Mouse (Mus musculus): ENCODE data around the gene Taf4. TPM values are rescaled to one million over a fixed set of nuclear protein-coding genes. Genes with fewer than 3 reads are reported as not detected.

Gene Taf4
- polyA plus RNA-seq, 1 experiment from 2014 or later: 2.5 TPM

GRCm38 (mm10) chr2:180013686-180014085, 37.2 kb upstream of the Taf4 start:
- H3K9me3 ChIP-seq (ENCODE audit: control insufficient read depth, low read length): no peaks in the 10 kb centered on the region
- peaks cover 6% of the 10 kb centered on the region; the same call in 1 of the 2 replicates for H3K4me1 ChIP-seq (ENCODE audit: control insufficient read depth, insufficient read depth, low read length)
- H3K36me3 ChIP-seq (ENCODE audit: control insufficient read depth, insufficient read depth, low read length): no peaks in the 10 kb centered on the region
- H3K27ac ChIP-seq (ENCODE audit: low read length): no peak overlapping the region
- no peak overlapping the region for H3K4me2 ChIP-seq (ENCODE audit: low read depth, low read length)
- H3K4me3 ChIP-seq (ENCODE audit: low read length): no peak overlapping the region
- WGBS: 91% methylated on average over 7 of the region's 7 CpGs
- no peak overlapping the region for H3K9ac ChIP-seq (ENCODE audit: low read depth, low read length)
- ATAC-seq: no peak
- H3K27me3 ChIP-seq (replicated peaks; ENCODE audit: control insufficient read depth, insufficient read depth, low read length): no peaks in the 10 kb centered on the region

- Histone ChIP-seq H3K4me1 (ENCODE audit: control insufficient read depth, insufficient read depth, low read length) (peaks cover 1% of the 10 kb centered on the region; the same call in 1 of the 2 replicates), H3K4me3 (ENCODE audit: low read length) (no peak overlapping the region), H3K36me3 (ENCODE audit: control insufficient read depth, insufficient read depth, low read length) (no peaks in the 10 kb centered on the region), H3K4me2 (ENCODE audit: low read depth, low read length) (no peak overlapping the region), H3K27ac (ENCODE audit: low read length) (no peak overlapping the region), H3K9me3 (ENCODE audit: control insufficient read depth, low read length) (no peaks in the 10 kb centered on the region; the same call in 1 of the 2 replicates), H3K27me3 (replicated peaks; ENCODE audit: control insufficient read depth, insufficient read depth, low read length) (no peaks in the 10 kb centered on the region), H3K9ac (ENCODE audit: low read depth, low read length) (no peak overlapping the region)
- ATAC-seq: no peak
- 87% methylated on average over 6 of the region's 6 CpGs for WGBS
These were observed 34.9 kb upstream of the Taf4 start for GRCm38 (mm10) chr2:180011370-180011769.

DNA sequence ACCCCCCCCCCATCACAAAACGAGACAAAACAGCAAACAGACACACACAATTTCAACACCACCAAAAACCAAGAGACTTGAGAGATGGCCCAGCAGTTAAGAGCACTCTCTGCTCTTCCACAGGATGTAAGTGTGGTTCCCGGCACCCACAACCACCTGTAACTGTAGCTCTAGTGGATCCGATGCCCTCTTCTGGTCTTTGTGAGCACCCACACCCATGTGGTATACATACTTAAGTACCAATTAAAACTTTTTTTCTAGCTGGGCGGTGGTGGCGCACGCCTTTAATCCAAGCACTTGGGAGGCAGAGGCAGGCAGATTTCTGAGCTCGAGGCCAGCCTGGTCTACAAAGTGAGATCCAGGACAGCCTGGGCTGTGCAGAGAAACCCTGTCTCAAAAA, 34.2 kb upstream of the Taf4 start:
- Histone ChIP-seq H3K27me3 (replicated peaks; ENCODE audit: control insufficient read depth, insufficient read depth, low read length) (no peaks in the 10 kb centered on the region), H3K36me3 (ENCODE audit: control insufficient read depth, insufficient read depth, low read length) (no peaks in the 10 kb centered on the region), H3K4me2 (ENCODE audit: low read depth, low read length) (no peak overlapping the region), H3K4me1 (ENCODE audit: control insufficient read depth, insufficient read depth, low read length) (peaks cover 5% of the 10 kb centered on the region; the same call in 1 of the 2 replicates), H3K4me3 (ENCODE audit: low read length) (no peak overlapping the region), H3K9ac (ENCODE audit: low read depth, low read length) (no peak overlapping the region), H3K9me3 (ENCODE audit: control insufficient read depth, low read length) (no peaks in the 10 kb centered on the region; the same call in 1 of the 2 replicates), H3K27ac (ENCODE audit: low read length) (no peak overlapping the region)
- 92% methylated on average over 7 of the region's 7 CpGs for WGBS
- ATAC-seq: no peak

GRCm38 (mm10) chr2:180006352-180007017, 30.0 kb upstream of the Taf4 start:
- H3K9me3 ChIP-seq (ENCODE audit: control insufficient read depth, low read length): no peaks in the 10 kb centered on the region; the same call in 1 of the 2 replicates
- H3K36me3 ChIP-seq (ENCODE audit: control insufficient read depth, insufficient read depth, low read length): no peaks in the 10 kb centered on the region
- peak; percentile 85 for ATAC-seq
- H3K4me3 ChIP-seq (ENCODE audit: low read length): no peak overlapping the region
- peaks cover 5% of the 10 kb centered on the region; the same call in 1 of the 2 replicates for H3K4me1 ChIP-seq (ENCODE audit: control insufficient read depth, insufficient read depth, low read length)
- no peaks in the 10 kb centered on the region for H3K27me3 ChIP-seq (replicated peaks; ENCODE audit: control insufficient read depth, insufficient read depth, low read length)
- H3K27ac ChIP-seq (ENCODE audit: low read length): no peak overlapping the region
- 0 out of 2 replicates have a peak overlapping the region, but pooled peaks have one; percentile 28 for H3K4me2 ChIP-seq (ENCODE audit: low read depth, low read length)
- no peak overlapping the region for H3K9ac ChIP-seq (ENCODE audit: low read depth, low read length)
- 28% methylated on average over 9 of the region's 9 CpGs for WGBS

DNA sequence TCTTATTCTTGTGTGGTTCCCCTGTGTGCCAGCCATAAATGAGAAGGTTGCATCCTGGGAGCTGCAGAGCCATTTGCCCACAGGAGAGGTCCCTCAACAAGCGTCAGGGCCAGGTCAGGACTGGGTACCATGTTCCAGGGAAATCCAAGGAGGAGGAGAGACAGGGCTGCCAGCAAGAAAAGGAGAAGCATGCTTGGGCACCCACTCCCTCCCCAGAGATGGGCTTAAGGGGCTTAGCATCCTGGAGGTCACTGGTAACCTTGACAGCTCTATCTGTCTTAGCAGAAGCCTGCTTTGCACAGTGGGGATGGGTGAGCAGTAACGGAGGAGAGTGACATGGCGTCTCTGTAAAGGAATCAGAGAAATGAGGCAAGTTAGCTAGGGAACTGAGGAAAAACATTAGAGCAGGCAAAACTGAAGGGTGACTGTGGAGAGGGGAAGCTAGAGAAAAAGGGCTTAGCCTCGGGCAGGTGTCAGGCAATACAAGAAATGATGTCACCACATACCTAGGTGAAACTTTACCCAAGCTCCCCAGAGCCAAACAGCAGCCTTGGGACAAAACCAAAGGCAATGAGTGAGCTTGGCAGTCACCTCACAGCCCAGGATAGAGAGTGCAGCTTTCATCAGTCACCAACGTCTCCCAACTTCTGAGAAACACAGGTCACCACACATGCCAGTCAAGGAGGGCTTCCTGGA, 29.4 kb upstream of the Taf4 start:
- H3K36me3 ChIP-seq (ENCODE audit: control insufficient read depth, insufficient read depth, low read length): no peaks in the 10 kb centered on the region
- H3K4me3 ChIP-seq (ENCODE audit: low read length): no peak overlapping the region
- no peaks in the 10 kb centered on the region for H3K27me3 ChIP-seq (replicated peaks; ENCODE audit: control insufficient read depth, insufficient read depth, low read length)
- H3K9ac ChIP-seq (ENCODE audit: low read depth, low read length): no peak overlapping the region
- H3K27ac ChIP-seq (ENCODE audit: low read length): no peak overlapping the region
- no peaks in the 10 kb centered on the region; the same call in 1 of the 2 replicates for H3K9me3 ChIP-seq (ENCODE audit: control insufficient read depth, low read length)
- 47% methylated on average over 5 of the region's 5 CpGs for WGBS
- peaks cover 5% of the 10 kb centered on the region; the same call in 1 of the 2 replicates for H3K4me1 ChIP-seq (ENCODE audit: control insufficient read depth, insufficient read depth, low read length)
- peak; percentile 11 for ATAC-seq
- H3K4me2 ChIP-seq (ENCODE audit: low read depth, low read length): no peak overlapping the region

DNA sequence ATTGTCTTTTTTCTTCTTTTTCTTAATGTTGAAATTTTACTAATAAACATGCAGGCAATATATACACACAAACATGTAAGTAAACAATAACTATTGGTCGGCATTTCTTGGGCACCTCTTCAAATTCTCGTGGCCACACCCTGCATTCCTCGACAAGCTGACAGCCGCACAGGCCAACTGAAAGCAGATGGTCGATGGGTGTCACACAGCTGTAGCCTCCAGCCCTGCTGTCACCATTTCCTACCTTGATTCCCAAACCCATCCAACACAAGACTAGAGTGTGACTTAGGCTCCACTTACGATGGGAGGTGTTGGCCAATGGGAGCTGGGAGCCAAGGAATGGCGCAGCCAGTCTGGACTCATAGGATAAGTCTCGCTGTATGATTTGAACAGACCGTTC, 25.2 kb upstream of the Taf4 start:
- no peaks in the 10 kb centered on the region for H3K36me3 ChIP-seq (ENCODE audit: control insufficient read depth, insufficient read depth, low read length)
- H3K27me3 ChIP-seq (replicated peaks; ENCODE audit: control insufficient read depth, insufficient read depth, low read length): no peaks in the 10 kb centered on the region
- peaks cover 5% of the 10 kb centered on the region; the same call in 1 of the 2 replicates for H3K4me1 ChIP-seq (ENCODE audit: control insufficient read depth, insufficient read depth, low read length)
- no peak overlapping the region for H3K4me2 ChIP-seq (ENCODE audit: low read depth, low read length)
- no peak overlapping the region for H3K4me3 ChIP-seq (ENCODE audit: low read length)
- WGBS: 87% methylated on average over 9 of the region's 9 CpGs
- H3K9me3 ChIP-seq (ENCODE audit: control insufficient read depth, low read length): no peaks in the 10 kb centered on the region
- ATAC-seq: no peak
- no peak overlapping the region for H3K9ac ChIP-seq (ENCODE audit: low read depth, low read length)
- H3K27ac ChIP-seq (ENCODE audit: low read length): no peak overlapping the region

DNA sequence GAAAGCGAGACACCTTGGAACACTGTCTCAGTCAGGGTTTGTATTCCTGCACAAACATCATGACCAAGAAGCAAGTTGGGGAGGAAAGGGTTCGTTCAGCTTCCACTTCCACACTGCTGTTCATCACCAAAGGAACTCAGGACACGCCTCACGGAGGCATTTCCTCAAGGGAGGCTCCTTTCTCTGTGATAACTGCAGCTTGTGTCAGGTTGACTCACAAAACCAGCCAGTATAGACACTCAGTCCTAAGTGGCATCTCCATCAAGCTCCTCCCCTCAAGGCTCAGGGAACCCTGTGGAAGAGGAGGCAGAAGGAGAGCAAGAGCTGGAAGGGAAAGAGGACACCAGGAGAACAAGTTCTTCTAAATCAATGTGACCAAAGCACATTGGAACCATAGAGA, 22.0 kb upstream of the Taf4 start:
- Histone ChIP-seq H3K9me3 (ENCODE audit: control insufficient read depth, low read length) (no peaks in the 10 kb centered on the region), H3K27me3 (replicated peaks; ENCODE audit: control insufficient read depth, insufficient read depth, low read length) (no peaks in the 10 kb centered on the region), H3K4me1 (ENCODE audit: control insufficient read depth, insufficient read depth, low read length) (no peaks in the 10 kb centered on the region), H3K4me3 (ENCODE audit: low read length) (no peak overlapping the region), H3K4me2 (ENCODE audit: low read depth, low read length) (no peak overlapping the region), H3K9ac (ENCODE audit: low read depth, low read length) (no peak overlapping the region), H3K36me3 (ENCODE audit: control insufficient read depth, insufficient read depth, low read length) (no peaks in the 10 kb centered on the region), H3K27ac (ENCODE audit: low read length) (no peak overlapping the region)
- ATAC-seq: no peak
- 60% methylated on average over 4 of the region's 4 CpGs for WGBS

DNA sequence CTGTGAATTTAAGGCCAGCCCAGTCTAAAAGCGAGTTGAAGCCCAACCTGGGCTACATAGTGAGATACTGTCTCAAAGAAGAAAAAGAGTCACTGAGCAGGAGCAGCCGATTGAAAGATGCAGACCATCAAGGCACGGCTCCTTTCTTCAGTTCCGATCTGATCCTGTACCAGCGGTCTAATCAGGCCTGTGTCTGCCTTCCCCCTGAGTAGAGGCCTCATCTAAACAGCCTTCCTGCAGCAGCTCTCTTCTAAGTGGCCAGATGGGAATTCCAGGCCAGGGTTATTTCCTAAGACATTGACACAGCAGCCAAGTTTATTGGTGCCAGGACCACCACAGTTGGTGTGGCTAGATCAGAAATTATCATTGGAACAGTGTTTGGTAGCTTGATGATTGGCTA, 16.6 kb upstream of the Taf4 start:
- no peak overlapping the region for H3K4me2 ChIP-seq (ENCODE audit: low read depth, low read length)
- H3K4me3 ChIP-seq (ENCODE audit: low read length): no peak overlapping the region
- H3K27ac ChIP-seq (ENCODE audit: low read length): no peak overlapping the region
- H3K4me1 ChIP-seq (ENCODE audit: control insufficient read depth, insufficient read depth, low read length): no peaks in the 10 kb centered on the region
- no peak for ATAC-seq
- WGBS: 90% methylated on average over 5 of the region's 5 CpGs
- no peak overlapping the region for H3K9ac ChIP-seq (ENCODE audit: low read depth, low read length)
- H3K36me3 ChIP-seq (ENCODE audit: control insufficient read depth, insufficient read depth, low read length): no peaks in the 10 kb centered on the region
- no peaks in the 10 kb centered on the region for H3K9me3 ChIP-seq (ENCODE audit: control insufficient read depth, low read length)
- H3K27me3 ChIP-seq (replicated peaks; ENCODE audit: control insufficient read depth, insufficient read depth, low read length): no peaks in the 10 kb centered on the region

DNA sequence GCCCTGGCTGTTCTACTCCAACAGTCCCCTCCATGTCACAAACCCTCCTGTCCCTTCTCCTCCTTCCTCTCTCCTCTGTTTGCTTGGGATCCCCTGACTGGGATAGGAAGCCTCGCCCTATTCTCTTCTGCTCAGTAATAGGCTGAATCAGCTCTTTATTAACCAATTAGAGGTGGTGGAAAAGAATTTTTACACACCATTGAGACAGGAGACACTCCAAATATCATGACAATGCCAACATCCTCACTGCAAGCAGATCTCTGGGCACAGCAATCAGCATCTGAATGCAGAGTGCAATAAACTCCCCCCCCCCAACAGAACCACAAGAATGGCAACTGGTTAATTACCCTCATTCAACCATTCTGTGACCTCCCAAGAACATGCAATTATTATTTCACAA, 12.7 kb upstream of the Taf4 start:
- no peaks in the 10 kb centered on the region for H3K9me3 ChIP-seq (ENCODE audit: control insufficient read depth, low read length)
- no peak for ATAC-seq
- no peak overlapping the region for H3K4me3 ChIP-seq (ENCODE audit: low read length)
- no peak overlapping the region for H3K27ac ChIP-seq (ENCODE audit: low read length)
- no peaks in the 10 kb centered on the region for H3K27me3 ChIP-seq (replicated peaks; ENCODE audit: control insufficient read depth, insufficient read depth, low read length)
- 55% methylated on average over 1 of the region's 1 CpGs for WGBS
- H3K36me3 ChIP-seq (ENCODE audit: control insufficient read depth, insufficient read depth, low read length): no peaks in the 10 kb centered on the region
- no peaks in the 10 kb centered on the region for H3K4me1 ChIP-seq (ENCODE audit: control insufficient read depth, insufficient read depth, low read length)
- H3K4me2 ChIP-seq (ENCODE audit: low read depth, low read length): no peak overlapping the region
- H3K9ac ChIP-seq (ENCODE audit: low read depth, low read length): no peak overlapping the region

All from intestine, embryonic 16.5 days (tissue).